Mouse (Mus musculus) myocyte (in vitro differentiated cells): ENCODE results near the gene Inca1. TPM values are rescaled to one million over a fixed set of nuclear protein-coding genes. Genes with fewer than 3 reads are reported as not detected.

Source experiments
- H3K27me3 ChIP-seq: one replicate; pipeline ENCODE4 v1.6.1; 2011; ENCODE audit not compliant: control insufficient read depth, insufficient read depth, insufficient read length
- H3K36me3 ChIP-seq: one replicate; pipeline ENCODE4 v1.6.1; 2011; ENCODE audit not compliant: control insufficient read depth, insufficient read depth
- H3K4me2 ChIP-seq: one replicate; pipeline ENCODE4 v1.6.1; 2011; ENCODE audit warnings: low read depth, control low read depth
- H3K4me3 ChIP-seq: one replicate; pipeline ENCODE4 v1.5.1; 2011; ENCODE audit warnings: mild to moderate bottlenecking, control low read depth, moderate library complexity
- H3K79me2 ChIP-seq: one replicate; pipeline ENCODE4 v1.6.1; 2011; ENCODE audit not compliant: control insufficient read depth, insufficient read depth
- H3ac ChIP-seq: one replicate; pipeline ENCODE4 v1.6.1; 2011; ENCODE audit not compliant: control insufficient read depth, insufficient read length
- CEBPB ChIP-seq: IDR thresholded peaks from 2 replicates; pipeline ENCODE4 v1.6.1; 2011; ENCODE audit warnings: mild to moderate bottlenecking, moderate library complexity; ENCODE audit not compliant: poor library complexity, insufficient read depth, severe bottlenecking
- E2F4 ChIP-seq: IDR thresholded peaks from one replicate; pipeline ENCODE4 v1.6.1; 2011; ENCODE audit warnings: mild to moderate bottlenecking, control low read depth, moderate library complexity; ENCODE audit not compliant: insufficient read depth
- MAX ChIP-seq: IDR thresholded peaks from one replicate; pipeline ENCODE4 v1.6.1; 2011; ENCODE audit warnings: low read depth, mild to moderate bottlenecking, control low read depth
- MYOD1 ChIP-seq, 3 experiments: IDR thresholded peaks; one replicate each; pipeline ENCODE4 v1.6.1; 2011; ENCODE audit warnings: control low read depth in 2 of 3, low read depth in 2 of 3, mild to moderate bottlenecking in 2 of 3, moderate library complexity in 1 of 3; ENCODE audit not compliant: insufficient read length in 2 of 3, control insufficient read depth in 1 of 3
- MYOG ChIP-seq, 3 experiments: IDR thresholded peaks; one replicate each; pipeline ENCODE4 v1.6.1; 2011; ENCODE audit warnings: control low read depth in 2 of 3, low read depth in 2 of 3, mild to moderate bottlenecking in 2 of 3; ENCODE audit not compliant: insufficient read length in 2 of 3, control insufficient read depth in 1 of 3, insufficient read depth in 1 of 3
- POLR2A ChIP-seq: IDR thresholded peaks from one replicate; pipeline ENCODE4 v1.6.1; 2011; ENCODE audit warnings: low read depth, mild to moderate bottlenecking, control low read depth, moderate library complexity; ENCODE audit not compliant: insufficient read length
- POLR2AphosphoS2 ChIP-seq: IDR thresholded peaks from one replicate; pipeline ENCODE4 v1.6.1; 2011; ENCODE audit warnings: low read depth, control low read depth; ENCODE audit not compliant: insufficient read length
- REST ChIP-seq: IDR thresholded peaks from one replicate; pipeline ENCODE4 v1.6.1; 2011; ENCODE audit warnings: mild to moderate bottlenecking, control low read depth, moderate library complexity; ENCODE audit not compliant: insufficient read depth, insufficient read length
- SRF ChIP-seq: IDR thresholded peaks from one replicate; pipeline ENCODE4 v1.6.1; 2011; ENCODE audit warnings: low read depth; ENCODE audit not compliant: control insufficient read depth, insufficient read length
- TCF12 ChIP-seq: IDR thresholded peaks from one replicate; pipeline ENCODE4 v1.6.1; 2011; ENCODE audit warnings: mild to moderate bottlenecking, control low read depth; ENCODE audit not compliant: poor library complexity, insufficient read depth, severe bottlenecking
- TCF3 ChIP-seq: IDR thresholded peaks from one replicate; pipeline ENCODE4 v1.6.1; 2011; ENCODE audit warnings: low read depth, control low read depth; ENCODE audit not compliant: insufficient read length
- USF1 ChIP-seq: IDR thresholded peaks from one replicate; pipeline ENCODE4 v1.6.1; 2011; ENCODE audit warnings: low read depth, mild to moderate bottlenecking, control low read depth, moderate library complexity
- polyA plus RNA-seq: library from polyadenylated mRNA; unstranded; fragments of >200 nt; fragmentation: generic; extraction: Trizol; gene quantifications from one replicate; pipeline ENCODE4 v1.2.1, GENCODE M21; 2012; ENCODE audit warnings: missing spikeins

Gene Inca1
- polyA plus RNA-seq, 1 experiment: 1.1 TPM

- Histone ChIP-seq H3K79me2 (peaks cover 28% of the 10 kb centered on the region), H3ac (no peak overlapping the region), H3K36me3 (peaks cover 10% of the 10 kb centered on the region), H3K4me3 (peak overlapping the region; percentile 96), H3K4me2 (no peak overlapping the region), H3K27me3 (no peaks in the 10 kb centered on the region)
- TF ChIP-seq REST (no peak), SRF (no peak), TCF12 (no peak), MAX (no peak), TCF3 (no peak), POLR2A (no peak), POLR2AphosphoS2 (no peak), CEBPB (no peak), USF1 (no peak), MYOG (IDR thresholded peaks at IDR 0.05; ENCODE audit: control insufficient read depth in 1 of 3, insufficient read depth in 1 of 3, insufficient read length in 2 of 3, low read depth in 2 of 3) (no peak), E2F4 (no peak), MYOD1 (IDR thresholded peaks at IDR 0.05; ENCODE audit: control insufficient read depth in 1 of 3, insufficient read length in 2 of 3, low read depth in 2 of 3) (no peak)
Observed at GRCm38 (mm10) chr11:70699051-70699450, 904 bp downstream of the Inca1 start.

- H3K4me3 ChIP-seq: no peak overlapping the region
- no peak for TF ChIP-seq POLR2A
- no peak for TF ChIP-seq TCF12
- TF ChIP-seq MYOD1 (IDR thresholded peaks at IDR 0.05; ENCODE audit: control insufficient read depth in 1 of 3, insufficient read length in 2 of 3, low read depth in 2 of 3): no peak
- no peak for TF ChIP-seq MAX
- TF ChIP-seq POLR2AphosphoS2: no peak
- no peak for TF ChIP-seq SRF
- TF ChIP-seq E2F4: no peak
- TF ChIP-seq CEBPB: no peak
- TF ChIP-seq MYOG (IDR thresholded peaks at IDR 0.05; ENCODE audit: control insufficient read depth in 1 of 3, insufficient read depth in 1 of 3, insufficient read length in 2 of 3, low read depth in 2 of 3): no peak
- TF ChIP-seq USF1: no peak
- no peak for TF ChIP-seq REST
- TF ChIP-seq TCF3: no peak
- no peak overlapping the region for H3K4me2 ChIP-seq
- H3K36me3 ChIP-seq: no peaks in the 10 kb centered on the region
- no peak overlapping the region for H3ac ChIP-seq
- H3K27me3 ChIP-seq: no peaks in the 10 kb centered on the region
- H3K79me2 ChIP-seq: peaks cover 18% of the 10 kb centered on the region
Observed at GRCm38 (mm10) chr11:70697376-70697775, 2.6 kb downstream of the Inca1 start.

- Histone ChIP-seq H3K27me3 (no peaks in the 10 kb centered on the region), H3K36me3 (no peaks in the 10 kb centered on the region), H3K79me2 (no peaks in the 10 kb centered on the region), H3K4me2 (no peak overlapping the region), H3ac (no peak overlapping the region), H3K4me3 (no peak overlapping the region)
- TF ChIP-seq TCF12: no peak
Observed at GRCm38 (mm10) chr11:70693504-70693903, 6.5 kb downstream of the Inca1 start.

- Histone ChIP-seq H3K4me2 (no peak overlapping the region), H3K79me2 (no peaks in the 10 kb centered on the region), H3K27me3 (no peaks in the 10 kb centered on the region), H3ac (no peak overlapping the region), H3K4me3 (no peak overlapping the region), H3K36me3 (no peaks in the 10 kb centered on the region)
- TF ChIP-seq MYOG (IDR thresholded peaks at IDR 0.05; ENCODE audit: control insufficient read depth in 1 of 3, insufficient read depth in 1 of 3, insufficient read length in 2 of 3, low read depth in 2 of 3) (no peak), POLR2A (no peak), TCF12 (no peak), REST (no peak), CEBPB (no peak), E2F4 (no peak), TCF3 (no peak), MYOD1 (IDR thresholded peaks at IDR 0.05; ENCODE audit: control insufficient read depth in 1 of 3, insufficient read length in 2 of 3, low read depth in 2 of 3) (no peak), SRF (no peak), USF1 (no peak), POLR2AphosphoS2 (no peak), MAX (no peak)
Observed at GRCm38 (mm10) chr11:70689578-70689977, 10.4 kb downstream of the Inca1 start.

GRCm38 (mm10) chr11:70688372-70688771 is 11.6 kb downstream of the Inca1 start:
- Histone ChIP-seq H3ac (peak overlapping the region; percentile 53), H3K36me3 (no peaks in the 10 kb centered on the region), H3K4me3 (peak overlapping the region; percentile 68), H3K4me2 (peak overlapping the region; percentile 78), H3K79me2 (no peaks in the 10 kb centered on the region), H3K27me3 (no peaks in the 10 kb centered on the region)
- no peak for TF ChIP-seq USF1
- TF ChIP-seq POLR2A: no peak
- no peak for TF ChIP-seq E2F4
- no peak for TF ChIP-seq TCF12
- TF ChIP-seq MYOG (IDR thresholded peaks at IDR 0.05; ENCODE audit: control insufficient read depth in 1 of 3, insufficient read depth in 1 of 3, insufficient read length in 2 of 3, low read depth in 2 of 3): no peak
- no peak for TF ChIP-seq SRF
- no peak for TF ChIP-seq POLR2AphosphoS2
- TF ChIP-seq CEBPB: no peak
